Mouse (Mus musculus) layer of hippocampus, adult 18-20 months (tissue): ENCODE measurements around the gene Wdr64. TPM values are rescaled to one million over a fixed set of nuclear protein-coding genes. Genes with fewer than 3 reads are reported as not detected.

Experiments
- DNase-seq, 2 experiments: peaks; one replicate each; pipeline ENCODE4 v3.0.0; 2022; ENCODE audit warnings: low spot score in 2 of 2
- total RNA-seq, 2 experiments: library from RNA; stranded (reverse); gene quantifications; 2 replicates each; pipeline ENCODE4 v1.2.3; 2021

The Wdr64 gene
- total RNA-seq, 2 experiments from 2014 or later = not detected

DNA sequence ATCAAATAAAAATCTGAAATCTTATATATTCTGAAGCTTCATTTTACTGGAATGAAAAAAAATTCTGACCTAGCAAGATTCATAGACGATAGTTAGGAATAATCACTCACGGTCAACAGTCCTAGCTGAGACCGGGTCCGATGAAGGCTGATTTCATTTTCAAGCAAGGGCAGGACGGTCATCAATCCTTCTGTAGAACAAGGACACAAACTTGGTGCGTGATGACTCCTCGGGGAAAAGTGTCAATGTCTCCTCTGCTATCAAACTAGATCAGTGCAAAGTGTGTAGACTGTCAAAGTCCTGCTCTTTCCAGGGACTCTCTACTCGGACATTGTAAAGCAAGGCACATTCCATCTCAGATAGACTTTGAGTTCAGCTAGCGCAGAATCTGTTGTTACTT is 18.4 kb downstream of the Wdr64 start:
- DNase-seq = no peak

DNA sequence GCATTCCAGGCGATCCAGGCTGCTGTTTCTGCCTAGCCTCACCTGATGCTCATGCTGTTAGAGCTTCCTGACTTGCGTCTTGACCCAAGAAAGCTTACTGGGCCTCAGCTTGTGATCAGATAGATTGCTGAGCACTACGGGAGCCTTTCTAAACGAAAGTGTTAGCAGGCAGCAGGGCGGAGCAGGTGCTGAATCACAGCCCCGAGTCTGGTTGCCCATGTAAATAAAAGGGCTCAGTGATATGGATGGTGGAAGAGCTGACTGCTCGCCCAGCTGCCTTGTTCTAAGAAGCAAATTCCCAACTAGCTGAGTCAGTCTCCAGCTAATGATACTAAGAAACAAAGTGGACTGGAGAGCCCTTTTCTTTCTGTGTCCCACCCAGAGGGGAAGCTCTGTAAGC is 27.4 kb downstream of the Wdr64 start:
- no peak for DNase-seq

DNA sequence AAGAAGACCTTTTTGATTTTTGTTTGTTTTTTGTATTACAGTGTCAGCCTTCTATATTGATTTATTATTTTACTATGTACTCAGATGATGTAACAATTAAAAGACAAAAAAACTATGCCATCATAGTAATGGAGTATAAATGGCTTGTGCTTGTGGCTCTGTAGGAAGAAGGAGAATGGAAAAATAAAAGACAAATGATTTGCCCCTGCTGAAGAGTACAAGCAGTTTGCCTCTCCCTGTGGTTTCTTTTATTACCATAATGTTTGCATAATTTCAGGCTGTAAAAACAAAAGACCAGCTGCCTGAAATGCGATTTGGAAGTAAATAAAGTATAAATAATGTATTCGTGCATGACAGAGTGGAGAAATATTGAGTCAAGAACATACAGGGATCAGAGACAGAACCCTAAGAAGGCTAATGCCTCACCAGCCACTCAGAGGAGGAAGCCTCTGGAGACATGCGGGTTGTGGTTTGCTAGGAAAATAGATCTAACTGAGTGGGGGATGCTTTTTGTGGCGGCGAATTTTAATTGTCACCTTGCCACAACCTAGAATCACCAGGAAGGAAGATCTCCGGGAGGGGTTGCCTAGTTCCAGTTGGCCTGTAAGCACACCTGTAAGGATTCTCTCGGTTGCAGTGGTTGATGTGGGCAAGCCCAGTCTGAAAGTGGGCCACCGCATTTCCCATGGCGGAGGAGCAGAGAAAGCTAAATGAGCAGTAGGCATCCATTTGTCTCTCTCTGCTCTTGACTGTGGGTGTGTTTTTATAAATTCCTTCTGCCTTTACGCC is 56.4 kb downstream of the Wdr64 start:
- DNase-seq = no peak

DNA sequence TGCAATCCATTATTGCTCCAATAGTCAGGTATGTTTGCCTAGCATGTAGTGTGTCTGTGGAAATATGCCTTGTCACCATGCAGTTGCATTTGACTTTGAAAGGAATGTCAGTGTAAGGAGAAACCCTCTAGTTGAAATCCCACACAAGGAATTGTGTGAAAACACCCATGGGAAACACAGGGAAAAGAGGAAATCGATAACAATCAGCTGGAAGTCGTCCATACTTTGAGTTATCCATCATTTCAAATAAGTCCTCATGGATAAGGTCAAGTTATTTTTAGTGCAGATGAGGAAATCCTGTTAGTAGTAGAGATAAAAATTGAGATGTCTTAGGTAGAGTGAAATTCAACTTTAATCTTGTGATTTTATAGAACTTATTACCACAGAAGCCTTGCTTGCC is 96.3 kb downstream of the Wdr64 start:
- DNase-seq = no peak

DNA sequence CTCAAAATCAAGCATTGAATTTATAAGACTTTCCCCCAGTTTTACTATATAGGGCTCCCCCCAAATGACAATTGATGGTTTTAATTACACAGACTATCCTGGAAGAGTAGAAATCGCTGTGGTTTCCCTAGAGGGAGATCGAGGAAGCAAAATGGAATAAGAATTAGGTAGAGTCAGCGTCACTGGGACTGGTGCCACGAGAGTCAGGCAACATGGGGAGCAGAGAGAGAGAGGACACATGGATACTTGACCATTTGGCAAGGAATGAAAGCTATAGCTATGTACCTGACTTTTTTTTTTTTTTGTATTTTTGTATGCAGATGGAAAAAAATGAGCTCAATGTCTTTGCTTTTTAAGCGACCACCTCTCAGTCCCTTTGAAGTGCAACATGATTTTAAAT is 110.0 kb downstream of the Wdr64 start:
- no peak for DNase-seq

DNA sequence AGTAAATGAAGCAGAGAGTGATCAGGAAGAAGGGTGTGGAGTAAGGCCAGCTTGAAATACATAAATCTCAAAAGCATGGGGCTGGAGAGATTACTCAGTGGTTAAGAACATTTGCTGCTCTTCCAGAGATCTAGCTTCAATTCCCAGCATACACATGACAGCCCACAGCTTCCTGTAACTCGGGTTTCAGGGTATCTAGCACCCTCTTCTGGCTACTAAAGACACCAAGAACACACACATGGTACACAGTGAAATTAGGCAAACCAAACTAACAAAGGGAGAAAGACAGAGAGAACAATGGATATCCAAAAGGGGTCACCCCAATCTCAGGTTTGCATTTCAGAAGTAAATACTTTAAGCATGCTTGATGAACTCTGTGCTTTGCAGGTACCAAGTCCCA is 113.2 kb downstream of the Wdr64 start:
- no peak for DNase-seq

DNA sequence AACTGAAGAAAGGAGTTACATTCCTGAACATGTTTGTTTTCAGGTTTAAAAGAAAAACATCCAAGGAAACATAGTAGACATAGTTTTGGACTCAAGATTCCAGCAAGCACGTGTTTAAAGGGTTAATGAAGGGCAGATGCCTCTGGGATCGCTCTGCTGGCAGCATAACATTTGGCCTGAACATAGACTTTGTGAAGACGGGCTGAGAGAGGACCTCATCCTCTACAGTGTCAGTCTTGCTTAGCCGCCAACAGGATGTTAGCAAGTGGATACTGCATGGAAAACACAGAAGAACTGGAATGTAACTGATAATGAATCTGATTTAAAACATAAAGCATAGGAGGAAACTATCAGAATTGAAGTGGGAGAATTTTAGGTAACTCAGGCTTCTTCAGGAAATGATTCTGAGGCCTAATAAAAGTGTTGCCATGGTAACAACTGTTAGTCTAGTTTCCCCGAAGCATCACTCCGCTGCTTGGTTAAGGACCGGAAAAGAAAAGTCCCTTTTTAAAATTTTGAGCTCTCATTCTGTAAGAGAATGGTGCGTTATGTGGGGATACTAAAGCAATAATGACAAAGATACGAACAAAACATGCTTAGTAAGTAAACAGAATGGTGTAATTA is 125.5 kb downstream of the Wdr64 start:
- peak in 1 of 2 experiments; percentile 1 for DNase-seq

DNA sequence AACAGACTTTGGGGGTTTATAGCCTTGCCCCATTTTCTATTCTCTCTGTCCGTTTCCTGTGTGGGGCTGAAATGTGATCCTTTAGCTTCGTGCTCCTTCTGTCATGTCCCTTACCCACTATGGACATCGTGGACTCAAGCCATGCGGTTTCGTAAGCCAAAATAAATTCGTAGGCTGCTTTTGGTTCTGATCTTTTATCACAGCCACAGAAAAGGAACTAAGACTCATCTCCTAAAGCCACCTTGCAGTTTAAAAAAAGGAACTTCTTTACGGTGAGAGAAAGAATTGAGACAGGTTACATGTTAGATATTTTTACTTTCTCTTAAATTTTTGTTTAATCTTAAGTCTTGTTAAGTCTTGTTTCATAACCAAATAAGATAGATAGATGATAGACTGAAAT is 130.1 kb downstream of the Wdr64 start:
- DNase-seq = no peak

DNA sequence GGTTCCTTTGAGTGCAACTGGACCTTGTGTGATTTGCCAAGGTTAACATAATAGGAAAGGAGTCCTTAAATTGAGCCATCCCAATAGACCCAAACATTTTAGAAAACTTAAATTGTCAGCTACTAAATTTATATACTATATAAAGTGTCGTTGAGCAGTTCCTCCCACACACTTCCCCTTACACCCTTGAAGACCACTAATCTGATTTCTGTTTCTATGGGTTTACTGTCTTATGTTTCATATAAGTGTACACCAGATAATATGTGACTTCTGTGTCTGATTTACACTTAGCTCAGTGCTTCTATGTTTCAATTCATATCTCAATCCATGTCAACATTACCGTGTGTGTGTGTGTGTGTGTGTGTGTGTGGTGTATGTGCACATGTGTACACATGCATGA is 130.8 kb downstream of the Wdr64 start:
- DNase-seq = no peak

DNA sequence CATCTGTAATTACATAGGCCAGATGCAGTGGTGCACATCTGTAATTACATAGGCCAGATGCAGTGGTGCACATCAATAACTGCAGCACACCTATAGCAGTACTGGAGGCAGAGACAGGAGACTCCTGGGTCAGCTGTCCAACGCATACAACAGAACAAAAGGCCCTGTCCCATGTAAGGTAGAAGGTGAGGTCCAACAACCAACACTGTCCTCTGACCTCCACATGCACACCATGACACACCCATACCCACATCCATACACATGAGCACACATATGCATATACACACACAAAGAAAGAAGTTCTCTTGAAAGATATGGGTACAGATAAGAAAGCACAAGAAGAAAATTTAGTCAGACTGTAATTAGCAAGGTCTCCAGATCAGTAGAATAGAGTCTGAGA is 157.1 kb downstream of the Wdr64 start:
- no peak for DNase-seq

Other genes with a start within 250 kb of the Wdr64 start
- 10 to 100 TPM; 73.7 to 80.5 TPM for gene Rgs7, start 206.1 kb upstream of the Wdr64 start, total RNA-seq
- not detected for gene Kmo, start 78.2 kb upstream of the Wdr64 start, total RNA-seq
- gene Fh1, start 73.0 kb upstream of the Wdr64 start, total RNA-seq = 10 to 100 TPM; 78.0 to 79.3 TPM
- 1 to 10 TPM in 1 of 2 experiments, under 1 TPM in 1; 0.94 to 1.5 TPM for gene Opn3, start 5.8 kb upstream of the Wdr64 start, total RNA-seq
- 1 to 10 TPM; 3.5 to 4.7 TPM for gene Chml, start 5.7 kb upstream of the Wdr64 start, total RNA-seq
- gene Exo1, start 182.0 kb downstream of the Wdr64 start, total RNA-seq = under 1 TPM; 0.46 to 0.59 TPM
- gene Gm38100, start 221.7 kb downstream of the Wdr64 start, total RNA-seq = not detected